Mouse (Mus musculus): ENCODE results near the gene Paqr3. TPM values are rescaled to one million over a fixed set of nuclear protein-coding genes. Genes with fewer than 3 reads are reported as not detected.

Gene Paqr3
- total and polyA plus RNA-seq, 3 experiments: 2.4 to 3.2 (median 2.8) TPM

GRCm38 (mm10) chr5:97089426-97089825 lies 22.0 kb downstream of the Paqr3 start:
- H3K79me2 ChIP-seq (replicated peaks; ENCODE audit: control insufficient read depth, insufficient read depth, low read length): no peaks in the 10 kb centered on the region
- no peaks in the 10 kb centered on the region; the same call in 1 of the 2 replicates for H3K4me1 ChIP-seq (ENCODE audit: control insufficient read depth, insufficient read depth, low read length)
- no peak for DNase-seq
- H3K4me3 ChIP-seq: no peak overlapping the region
- no peaks in the 10 kb centered on the region for H3K27me3 ChIP-seq (ENCODE audit: control insufficient read depth, insufficient read depth, low read length)
- H3K36me3 ChIP-seq (ENCODE audit: control insufficient read depth, insufficient read depth, low read length): no peaks in the 10 kb centered on the region
- no peak overlapping the region for H3K27ac ChIP-seq
- H3K9ac ChIP-seq (ENCODE audit: low read depth, low read length): no peak overlapping the region
- WGBS: 94% methylated on average over 3 of the region's 3 CpGs
- TF ChIP-seq EP300 (IDR thresholded peaks at IDR 0.05; ENCODE audit: insufficient read depth, low read depth, low read length): no peak
- no peak for TF ChIP-seq POLR2A (IDR thresholded peaks at IDR 0.05; ENCODE audit: insufficient read depth, low read depth, low read length)
- TF ChIP-seq CTCF (IDR thresholded peaks at IDR 0.05): no peak
- intact Hi-C loops (cut with DNase I): no loop called here

- no peak overlapping the region for H3K9ac ChIP-seq (ENCODE audit: low read depth, low read length)
- no peak for DNase-seq
- no peak overlapping the region for H3K4me3 ChIP-seq
- no peaks in the 10 kb centered on the region for H3K79me2 ChIP-seq (replicated peaks; ENCODE audit: control insufficient read depth, insufficient read depth, low read length)
- TF ChIP-seq POLR2A (IDR thresholded peaks at IDR 0.05; ENCODE audit: insufficient read depth, low read depth, low read length) (no peak), EP300 (IDR thresholded peaks at IDR 0.05; ENCODE audit: insufficient read depth, low read depth, low read length) (no peak), CTCF (IDR thresholded peaks at IDR 0.05) (no peak)
- no peaks in the 10 kb centered on the region for H3K36me3 ChIP-seq (ENCODE audit: control insufficient read depth, insufficient read depth, low read length)
- no peaks in the 10 kb centered on the region; the same call in 1 of the 2 replicates for H3K4me1 ChIP-seq (ENCODE audit: control insufficient read depth, insufficient read depth, low read length)
- intact Hi-C loops (cut with DNase I): no loop called here
- no peaks in the 10 kb centered on the region for H3K27me3 ChIP-seq (ENCODE audit: control insufficient read depth, insufficient read depth, low read length)
- no peak overlapping the region for H3K27ac ChIP-seq
- 78% methylated on average over 6 of the region's 6 CpGs for WGBS
These were observed 23.2 kb downstream of the Paqr3 start for GRCm38 (mm10) chr5:97088231-97088630.

GRCm38 (mm10) chr5:97087746-97088145 lies 23.6 kb downstream of the Paqr3 start:
- no peak for DNase-seq
- Histone ChIP-seq H3K9ac (ENCODE audit: low read depth, low read length) (no peak overlapping the region), H3K79me2 (replicated peaks; ENCODE audit: control insufficient read depth, insufficient read depth, low read length) (no peaks in the 10 kb centered on the region), H3K4me3 (no peak overlapping the region), H3K27ac (peak overlapping the region; percentile 38), H3K4me1 (ENCODE audit: control insufficient read depth, insufficient read depth, low read length) (no peaks in the 10 kb centered on the region; the same call in 1 of the 2 replicates), H3K36me3 (ENCODE audit: control insufficient read depth, insufficient read depth, low read length) (no peaks in the 10 kb centered on the region), H3K27me3 (ENCODE audit: control insufficient read depth, insufficient read depth, low read length) (no peaks in the 10 kb centered on the region)
- intact Hi-C loops (cut with DNase I): no loop called here
- 89% methylated on average over 16 of the region's 16 CpGs for WGBS
- TF ChIP-seq EP300 (IDR thresholded peaks at IDR 0.05; ENCODE audit: insufficient read depth, low read depth, low read length): no peak
- no peak for TF ChIP-seq POLR2A (IDR thresholded peaks at IDR 0.05; ENCODE audit: insufficient read depth, low read depth, low read length)
- TF ChIP-seq CTCF (IDR thresholded peaks at IDR 0.05): no peak

- no peaks in the 10 kb centered on the region; the same call in 1 of the 2 replicates for H3K4me1 ChIP-seq (ENCODE audit: control insufficient read depth, insufficient read depth, low read length)
- H3K4me3 ChIP-seq: 0 out of 2 replicates have a peak overlapping the region, but pooled peaks have one; percentile 5
- no peaks in the 10 kb centered on the region for H3K27me3 ChIP-seq (ENCODE audit: control insufficient read depth, insufficient read depth, low read length)
- TF ChIP-seq CTCF (IDR thresholded peaks at IDR 0.05): no peak
- no peak for TF ChIP-seq POLR2A (IDR thresholded peaks at IDR 0.05; ENCODE audit: insufficient read depth, low read depth, low read length)
- TF ChIP-seq EP300 (IDR thresholded peaks at IDR 0.05; ENCODE audit: insufficient read depth, low read depth, low read length): no peak
- intact Hi-C loops (cut with DNase I): no loop called here
- H3K36me3 ChIP-seq (ENCODE audit: control insufficient read depth, insufficient read depth, low read length): no peaks in the 10 kb centered on the region
- 67% methylated on average over 24 of the region's 24 CpGs for WGBS
- DNase-seq: peak; percentile 50 to 59
- peak overlapping the region; percentile 38 for H3K27ac ChIP-seq
- H3K9ac ChIP-seq (ENCODE audit: low read depth, low read length): no peak overlapping the region
- H3K79me2 ChIP-seq (replicated peaks; ENCODE audit: control insufficient read depth, insufficient read depth, low read length): no peaks in the 10 kb centered on the region
These were observed 24.3 kb downstream of the Paqr3 start for GRCm38 (mm10) chr5:97087030-97087630.

GRCm38 (mm10) chr5:97085071-97085470 lies 26.3 kb downstream of the Paqr3 start:
- H3K79me2 ChIP-seq (replicated peaks; ENCODE audit: control insufficient read depth, insufficient read depth, low read length): no peaks in the 10 kb centered on the region
- WGBS: 90% methylated on average over 6 of the region's 6 CpGs
- H3K27me3 ChIP-seq (ENCODE audit: control insufficient read depth, insufficient read depth, low read length): no peaks in the 10 kb centered on the region
- no peak overlapping the region for H3K27ac ChIP-seq
- no peaks in the 10 kb centered on the region for H3K36me3 ChIP-seq (ENCODE audit: control insufficient read depth, insufficient read depth, low read length)
- DNase-seq: no peak
- intact Hi-C loops (cut with DNase I): no loop called here
- no peaks in the 10 kb centered on the region; the same call in 1 of the 2 replicates for H3K4me1 ChIP-seq (ENCODE audit: control insufficient read depth, insufficient read depth, low read length)
- no peak for TF ChIP-seq CTCF (IDR thresholded peaks at IDR 0.05)
- TF ChIP-seq POLR2A (IDR thresholded peaks at IDR 0.05; ENCODE audit: insufficient read depth, low read depth, low read length): no peak
- TF ChIP-seq EP300 (IDR thresholded peaks at IDR 0.05; ENCODE audit: insufficient read depth, low read depth, low read length): no peak
- no peak overlapping the region for H3K9ac ChIP-seq (ENCODE audit: low read depth, low read length)
- H3K4me3 ChIP-seq: no peak overlapping the region

GRCm38 (mm10) chr5:97084541-97084940 lies 26.9 kb downstream of the Paqr3 start:
- no peak for TF ChIP-seq EP300 (IDR thresholded peaks at IDR 0.05; ENCODE audit: insufficient read depth, low read depth, low read length)
- H3K36me3 ChIP-seq (ENCODE audit: control insufficient read depth, insufficient read depth, low read length): no peaks in the 10 kb centered on the region
- intact Hi-C loops (cut with DNase I): no loop called here
- H3K4me1 ChIP-seq (ENCODE audit: control insufficient read depth, insufficient read depth, low read length): no peaks in the 10 kb centered on the region; the same call in 1 of the 2 replicates
- no peaks in the 10 kb centered on the region for H3K79me2 ChIP-seq (replicated peaks; ENCODE audit: control insufficient read depth, insufficient read depth, low read length)
- DNase-seq: no peak
- no peak overlapping the region for H3K27ac ChIP-seq
- H3K9ac ChIP-seq (ENCODE audit: low read depth, low read length): no peak overlapping the region
- 86% methylated on average over 4 of the region's 4 CpGs for WGBS
- no peaks in the 10 kb centered on the region for H3K27me3 ChIP-seq (ENCODE audit: control insufficient read depth, insufficient read depth, low read length)
- H3K4me3 ChIP-seq: no peak overlapping the region
